Mouse (Mus musculus) brain, adult 2 months (tissue): ENCODE measurements around the gene Ovgp1.
"Not testable (repeated sequence)": the region's sequence is repeated elsewhere in the genome, so short reads cannot be mapped to it uniquely, and the experiment has no call there.

Experiments used
- DNase-seq: peaks from one replicate; pipeline ENCODE4 v3.0.0; 2011; ENCODE audit warnings: low read depth, low spot score

Ovgp1 gene

GRCm38 (mm10) chr3:105991653-105992283 is 18.3 kb downstream of the Ovgp1 start:
- DNase-seq, result peak; percentile 58

GRCm38 (mm10) chr3:105994730-105995129 is 21.2 kb downstream of the Ovgp1 start:
- no peak for DNase-seq

GRCm38 (mm10) chr3:106000707-106001375 is 27.3 kb downstream of the Ovgp1 start:
- DNase-seq, result no peak

- peak; percentile 86 for DNase-seq
These were observed 28.2 kb downstream of the Ovgp1 start for GRCm38 (mm10) chr3:106001416-106002370.

- DNase-seq, result not testable (repeated sequence)
These were observed 29.8 kb downstream of the Ovgp1 start for GRCm38 (mm10) chr3:106003360-106003759.

- DNase-seq, result no peak
These were observed 41.0 kb downstream of the Ovgp1 start, which contains the start of gene Pifo for GRCm38 (mm10) chr3:106014546-106014945. Pifo (minus strand) TSS chr3:106014646.

- DNase-seq, result peak; percentile 60
These were observed 48.3 kb downstream of the Ovgp1 start for GRCm38 (mm10) chr3:106021840-106022239.

GRCm38 (mm10) chr3:106024135-106024534 is 50.6 kb downstream of the Ovgp1 start:
- DNase-seq, result no peak

- DNase-seq, result peak; percentile 93
These were observed 59.3 kb downstream of the Ovgp1 start, which contains the start of gene Chil5 for GRCm38 (mm10) chr3:106032781-106033180. Chil5 (minus strand) TSS chr3:106032814.
